Mouse (Mus musculus) brain, embryonic 14.5 days (tissue): Measurements from ENCODE around the gene Sox2.

Experiments used
- CTCF ChIP-seq: fragments of 200-500 bp; IDR thresholded peaks from 2 replicates; pipeline ENCODE4 v1.5.1; 2012; ENCODE audit warnings: inconsistent platforms, mild to moderate bottlenecking, moderate library complexity, borderline replicate concordance; ENCODE audit not compliant: insufficient read depth, insufficient read length; ENCODE audit errors: extremely low read depth
- POLR2A ChIP-seq: fragments of 200-500 bp; IDR thresholded peaks from 2 replicates; pipeline ENCODE4 v1.6.1; 2012; ENCODE audit warnings: mild to moderate bottlenecking, inconsistent platforms, borderline replicate concordance; ENCODE audit not compliant: poor library complexity, insufficient read depth, insufficient read length, severe bottlenecking; ENCODE audit errors: extremely low read depth

DNA sequence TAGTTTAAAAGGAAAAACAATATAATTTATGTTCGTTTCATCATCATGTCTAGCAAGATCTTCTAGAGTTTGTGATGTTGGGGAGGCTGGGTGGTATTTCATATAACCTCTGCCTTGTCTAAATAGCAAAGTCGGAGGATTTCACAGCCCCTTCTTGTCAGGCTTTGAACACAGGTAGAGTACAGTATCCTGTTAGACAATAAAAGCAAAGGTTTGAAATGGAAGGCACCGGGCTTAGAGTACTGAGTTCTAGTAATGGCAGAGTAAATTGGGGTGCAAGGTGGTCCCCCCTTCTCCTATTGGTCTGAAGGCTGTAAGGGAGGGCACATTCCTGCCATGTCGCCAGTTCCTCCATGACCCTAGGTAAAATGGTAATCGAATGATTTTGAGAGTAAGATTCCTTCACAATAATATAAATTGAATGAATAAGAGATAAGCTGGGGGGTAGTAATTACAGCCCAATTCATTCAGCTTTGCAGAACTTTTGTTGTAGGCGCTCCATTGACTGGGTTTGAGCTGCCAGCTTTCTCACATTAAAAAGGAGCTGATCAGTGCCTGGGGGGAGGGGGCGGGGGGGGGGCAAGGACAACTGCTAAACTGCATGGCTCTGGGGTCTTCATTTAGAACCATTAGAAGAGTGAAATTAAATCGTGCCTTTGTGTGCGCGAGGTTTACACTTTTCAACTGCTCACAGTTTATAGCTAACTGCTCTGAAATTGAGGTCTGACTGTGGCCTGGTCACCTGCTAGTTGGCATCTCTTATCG is 5.3 kb downstream of the Sox2 start:
- no peak for TF ChIP-seq CTCF
- no peak for TF ChIP-seq POLR2A
